Mouse (Mus musculus): Measurements from ENCODE around the gene Sdr42e1.

DNA sequence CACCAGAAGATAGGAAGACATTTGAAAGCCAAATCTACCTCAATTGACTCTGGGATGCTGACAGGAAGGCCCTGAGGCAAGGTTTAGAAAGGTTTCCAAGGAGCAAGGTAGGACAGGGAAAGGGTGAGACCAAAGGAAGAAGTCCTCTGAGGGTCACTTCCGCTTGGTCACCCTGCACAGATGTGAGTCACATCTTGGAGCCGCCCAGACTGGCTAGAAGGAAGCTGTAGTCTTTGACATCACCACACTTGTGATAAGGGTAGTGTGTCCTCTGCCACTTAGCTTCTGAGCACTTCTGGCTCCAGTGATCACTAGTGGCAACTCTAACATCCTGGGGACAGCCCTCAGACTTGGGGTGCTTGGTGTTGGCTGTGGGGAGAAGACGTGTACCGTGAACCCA lies 32.7 kb upstream of the Sdr42e1 start:
- TF ChIP-seq ZNF384 (IDR thresholded peaks at IDR 0.05; ENCODE audit: low read depth, low read length) = no peak
- no peak for TF ChIP-seq CHD2 (IDR thresholded peaks at IDR 0.05; ENCODE audit: low read depth, low read length)
- no peak for TF ChIP-seq HCFC1 (IDR thresholded peaks at IDR 0.05; ENCODE audit: borderline replicate concordance, insufficient read depth, low read length)
